Mouse (Mus musculus) adrenal gland, adult 2 months (tissue): ENCODE data around the gene Aldh16a1. TPM values are rescaled to one million over a fixed set of nuclear protein-coding genes. Genes with fewer than 3 reads are reported as not detected.

Source experiments
- DNase-seq: peaks from one replicate; pipeline ENCODE4 v3.0.0; 2021
- microRNA-seq, 2 experiments: library from miRNA; unstranded; fragments of <30 nt; microRNA quantifications; one replicate each; pipeline ENCODE4 v1.2.0; 2021
- polyA plus RNA-seq: library from polyadenylated mRNA; depleted of rRNA; stranded (reverse); fragments of >200 nt; gene quantifications from 2 replicates; pipeline ENCODE4 v1.2.3, GENCODE M21; 2012; rRNA removed
- total RNA-seq, 2 experiments: library from RNA; stranded (reverse); gene quantifications; 2 replicates each; pipeline ENCODE4 v1.2.3; 2021

Aldh16a1 gene
- total and polyA plus RNA-seq, 3 experiments, result 81.3 to 92.6 (median 86.6) TPM

DNA sequence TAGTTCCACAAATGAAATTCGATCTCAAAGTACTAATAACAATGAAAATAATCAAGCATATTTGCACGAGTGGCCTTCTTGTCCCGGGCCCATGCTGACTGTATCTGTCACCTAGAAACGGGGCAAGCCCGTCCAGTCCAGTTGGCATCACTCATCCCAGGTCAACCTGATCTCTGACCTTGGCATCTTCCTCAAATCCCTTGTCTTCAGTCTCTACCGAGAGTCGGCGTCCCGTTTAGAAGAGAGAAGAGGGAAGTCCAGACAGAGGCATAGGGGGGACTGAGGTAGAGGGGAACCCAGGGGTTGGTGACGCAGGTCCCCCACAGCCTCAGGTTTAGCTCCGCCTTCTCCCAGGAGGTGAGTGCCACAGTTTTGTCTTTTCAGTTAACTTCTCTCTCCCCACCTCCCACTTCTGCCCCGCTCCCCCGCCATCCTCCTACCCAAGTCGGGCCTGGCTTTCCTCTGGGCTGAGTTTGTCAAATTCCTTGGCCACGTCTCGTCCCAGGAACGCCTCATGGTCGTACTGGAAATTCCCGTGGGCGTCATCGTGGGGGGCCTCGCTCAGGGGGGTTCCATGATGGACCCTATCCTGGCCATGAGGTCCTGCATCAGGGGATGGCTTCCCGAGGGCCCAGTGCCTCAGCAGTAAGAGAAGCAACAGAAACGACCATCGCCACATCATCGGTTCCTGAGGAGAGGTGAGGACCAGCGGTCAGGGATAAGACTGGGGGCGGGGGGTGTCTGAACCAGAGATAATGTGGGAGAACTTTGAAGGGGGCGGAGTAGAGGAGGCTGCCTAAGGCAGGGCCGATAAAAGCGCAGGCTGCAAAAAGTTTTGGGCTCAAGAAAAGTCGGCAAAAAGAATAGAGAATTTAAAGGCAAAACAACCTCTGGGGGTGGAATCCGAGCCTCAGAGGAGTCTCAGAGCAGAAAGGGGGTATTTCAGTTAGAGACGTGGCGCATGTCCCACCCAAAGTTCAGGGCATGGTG is 63.1 kb downstream of the Aldh16a1 start:
- DNase-seq, result no peak

Small RNAs within 50 kb of the gene (microRNA-seq; reads per million reads assigned to microRNA genes)
- gene Mir150, result 774 to 869 reads per million in 2 experiments
- 36.7 to 70.3 reads per million in 2 experiments for gene Mir5121
- 0 reads per million in 2 experiments for gene Mir7055

Other genes starting within 250 kb of the Aldh16a1 start
Only the 30 nearest of the 32 such genes appear.
- not detected for gene Tsks, start 211.4 kb downstream of the Aldh16a1 start, total RNA-seq
- gene Tsks, start 211.4 kb downstream of the Aldh16a1 start, polyA plus RNA-seq, result 0.13 and 0.31 TPM in 2 replicates
- 10 to 100 TPM in 1 of 2 experiments, 1 to 10 TPM in 1; 7.3 to 13.5 TPM for gene Cpt1c, start 179.7 kb downstream of the Aldh16a1 start, total RNA-seq
- gene Cpt1c, start 179.7 kb downstream of the Aldh16a1 start, polyA plus RNA-seq, result 29.6 and 37.5 TPM in 2 replicates
- gene Prmt1, start 168.0 kb downstream of the Aldh16a1 start, total RNA-seq, result 100 to 1,000 TPM; 166 to 234 TPM
- gene Prmt1, start 168.0 kb downstream of the Aldh16a1 start, polyA plus RNA-seq, result 101 and 122 TPM in 2 replicates
- gene Irf3, start 156.9 kb downstream of the Aldh16a1 start, total RNA-seq, result 100 to 1,000 TPM; 105 to 130 TPM
- gene Irf3, start 156.9 kb downstream of the Aldh16a1 start, polyA plus RNA-seq, result 93.3 and 98.1 TPM in 2 replicates
- 10 to 100 TPM; 20.1 to 20.3 TPM for gene Bcl2l12, start 155.9 kb downstream of the Aldh16a1 start, total RNA-seq
- 40.4 and 50.3 TPM in 2 replicates for gene Bcl2l12, start 155.9 kb downstream of the Aldh16a1 start, polyA plus RNA-seq
- gene Scaf1, start 138.2 kb downstream of the Aldh16a1 start, total RNA-seq, result 10 to 100 TPM; 72.0 to 83.7 TPM
- 117 and 121 TPM in 2 replicates for gene Scaf1, start 138.2 kb downstream of the Aldh16a1 start, polyA plus RNA-seq
- 100 to 1,000 TPM in 1 of 2 experiments, 10 to 100 TPM in 1; 93.7 to 118 TPM for gene Rras, start 136.6 kb downstream of the Aldh16a1 start, total RNA-seq
- gene Rras, start 136.6 kb downstream of the Aldh16a1 start, polyA plus RNA-seq, result 161 and 176 TPM in 2 replicates
- 10 to 100 TPM; 40.2 to 49.7 TPM for gene Prr12, start 101.7 kb downstream of the Aldh16a1 start, total RNA-seq
- 17.7 and 21.3 TPM in 2 replicates for gene Prr12, start 101.7 kb downstream of the Aldh16a1 start, polyA plus RNA-seq
- 10 to 100 TPM; 40.2 to 58.1 TPM for gene Nosip, start 92.2 kb downstream of the Aldh16a1 start, total RNA-seq
- gene Nosip, start 92.2 kb downstream of the Aldh16a1 start, polyA plus RNA-seq, result 89.9 and 97.9 TPM in 2 replicates
- gene Prrg2, start 91.9 kb downstream of the Aldh16a1 start, total RNA-seq, result 10 to 100 TPM; 20.9 to 21.9 TPM
- 70.3 and 85.2 TPM in 2 replicates for gene Prrg2, start 91.9 kb downstream of the Aldh16a1 start, polyA plus RNA-seq
- 10 to 100 TPM; 26.5 to 50.3 TPM for gene Rcn3, start 62.4 kb downstream of the Aldh16a1 start, total RNA-seq
- 93.3 and 104 TPM in 2 replicates for gene Rcn3, start 62.4 kb downstream of the Aldh16a1 start, polyA plus RNA-seq
- gene Fcgrt, start 50.7 kb downstream of the Aldh16a1 start, total RNA-seq, result 100 to 1,000 TPM in 1 of 2 experiments, 10 to 100 TPM in 1; 84.8 to 154 TPM
- gene Fcgrt, start 50.7 kb downstream of the Aldh16a1 start, polyA plus RNA-seq, result 186 and 187 TPM in 2 replicates
- 1,000 to 10,000 TPM; 1,290 to 1,478 TPM for gene Rps11, start 30.1 kb downstream of the Aldh16a1 start, total RNA-seq
- 60.0 and 80.0 TPM in 2 replicates for gene Rps11, start 30.1 kb downstream of the Aldh16a1 start, polyA plus RNA-seq
- 1,000 to 10,000 TPM; 1,285 to 1,750 TPM for gene Rpl13a, start 25.8 kb downstream of the Aldh16a1 start, total RNA-seq
- 476 and 515 TPM in 2 replicates for gene Rpl13a, start 25.8 kb downstream of the Aldh16a1 start, polyA plus RNA-seq
- gene Gm45713, start 18.4 kb downstream of the Aldh16a1 start, total RNA-seq, result not detected
- 6.3 and 7.4 TPM in 2 replicates for gene Gm45713, start 18.4 kb downstream of the Aldh16a1 start, polyA plus RNA-seq
- gene Flt3l, start 18.2 kb downstream of the Aldh16a1 start, total RNA-seq, result 10 to 100 TPM; 20.5 to 25.3 TPM
- 122 TPM in 2 replicates for gene Flt3l, start 18.2 kb downstream of the Aldh16a1 start, polyA plus RNA-seq
- 10 to 100 TPM; 52.2 to 69.2 TPM for gene Pih1d1, start 281 bp downstream of the Aldh16a1 start, total RNA-seq
- gene Pih1d1, start 281 bp downstream of the Aldh16a1 start, polyA plus RNA-seq, result 46.1 and 50.8 TPM in 2 replicates
- under 1 TPM; 0.14 to 0.35 TPM for gene Slc17a7, start 9.4 kb upstream of the Aldh16a1 start, total RNA-seq
- 0.10 and 0.11 TPM in 2 replicates for gene Slc17a7, start 9.4 kb upstream of the Aldh16a1 start, polyA plus RNA-seq
- not detected for gene Gfy, start 25.0 kb upstream of the Aldh16a1 start, total RNA-seq
- not detected in 2 replicates for gene Gfy, start 25.0 kb upstream of the Aldh16a1 start, polyA plus RNA-seq
- not detected for gene Pth2, start 26.4 kb upstream of the Aldh16a1 start, total RNA-seq
- gene Pth2, start 26.4 kb upstream of the Aldh16a1 start, polyA plus RNA-seq, result not detected in 2 replicates
- gene Ccdc155, start 50.3 kb upstream of the Aldh16a1 start, total RNA-seq, result under 1 TPM in 1 of 2 experiments, not detected in 1; 0.14 TPM
- 0.30 TPM in 2 replicates for gene Ccdc155, start 50.3 kb upstream of the Aldh16a1 start, polyA plus RNA-seq
- gene Dkkl1, start 57.6 kb upstream of the Aldh16a1 start, total RNA-seq, result not detected
- not detected in 2 replicates for gene Dkkl1, start 57.6 kb upstream of the Aldh16a1 start, polyA plus RNA-seq
- 1 to 10 TPM; 8.3 to 9.2 TPM for gene Tead2, start 61.2 kb upstream of the Aldh16a1 start, total RNA-seq
- 12.4 and 12.6 TPM in 2 replicates for gene Tead2, start 61.2 kb upstream of the Aldh16a1 start, polyA plus RNA-seq
- gene Cd37, start 84.5 kb upstream of the Aldh16a1 start, total RNA-seq, result 1 to 10 TPM; 2.9 to 5.2 TPM
- gene Cd37, start 84.5 kb upstream of the Aldh16a1 start, polyA plus RNA-seq, result 10.9 and 14.3 TPM in 2 replicates
- gene Slc6a16, start 86.5 kb upstream of the Aldh16a1 start, total RNA-seq, result not detected
- 0.04 TPM in 1 of 2 replicates, not detected in the other for gene Slc6a16, start 86.5 kb upstream of the Aldh16a1 start, polyA plus RNA-seq
- gene Slc6a21, start 122.9 kb upstream of the Aldh16a1 start, total RNA-seq, result not detected
- gene Slc6a21, start 122.9 kb upstream of the Aldh16a1 start, polyA plus RNA-seq, result not detected in 2 replicates
- 1 to 10 TPM; 5.2 to 9.4 TPM for gene Trpm4, start 179.2 kb upstream of the Aldh16a1 start, total RNA-seq
- 8.8 and 11.2 TPM in 2 replicates for gene Trpm4, start 179.2 kb upstream of the Aldh16a1 start, polyA plus RNA-seq
- under 1 TPM in 1 of 2 experiments, not detected in 1; 0.23 TPM for gene Hrc, start 180.7 kb upstream of the Aldh16a1 start, total RNA-seq
- gene Hrc, start 180.7 kb upstream of the Aldh16a1 start, polyA plus RNA-seq, result 0.18 TPM in 1 of 2 replicates, not detected in the other
- gene Ppfia3, start 212.4 kb upstream of the Aldh16a1 start, total RNA-seq, result 1 to 10 TPM; 1.1 to 2.8 TPM
- 4.3 and 4.7 TPM in 2 replicates for gene Ppfia3, start 212.4 kb upstream of the Aldh16a1 start, polyA plus RNA-seq
- gene Lin7b, start 216.0 kb upstream of the Aldh16a1 start, total RNA-seq, result 1 to 10 TPM; 2.4 to 3.8 TPM
- 5.7 and 10.3 TPM in 2 replicates for gene Lin7b, start 216.0 kb upstream of the Aldh16a1 start, polyA plus RNA-seq